Mouse (Mus musculus) heart, adult 2 months (tissue): ENCODE data around the gene Etnppl. TPM values are rescaled to one million over a fixed set of nuclear protein-coding genes. Genes with fewer than 3 reads are reported as not detected.

Source experiments
- DNase-seq, 2 experiments: peaks; one replicate each; pipeline ENCODE4 v3.0.0; 2021
- H3K27ac ChIP-seq: fragments of 200-600 bp; 2 replicates; pipeline ENCODE4 v1.8.1; 2022
- H3K27me3 ChIP-seq: fragments of 200-500 bp; 2 replicates; pipeline ENCODE4 v1.6.1; 2012; ENCODE audit warnings: mild to moderate bottlenecking, low read length, inconsistent platforms, mixed read lengths; ENCODE audit not compliant: control insufficient read depth, insufficient read depth
- H3K36me3 ChIP-seq: fragments of 200-500 bp; 2 replicates; pipeline ENCODE4 v1.6.1; 2012; ENCODE audit warnings: low read length, inconsistent platforms; ENCODE audit not compliant: control insufficient read depth, insufficient read depth
- H3K4me1 ChIP-seq: fragments of 200-500 bp; 2 replicates; pipeline ENCODE4 v1.6.1; 2011; ENCODE audit warnings: low read length; ENCODE audit not compliant: control insufficient read depth, insufficient read depth
- H3K4me3 ChIP-seq: fragments of 200-600 bp; 2 replicates; pipeline ENCODE4 v1.8.1; 2022
- H3K79me2 ChIP-seq: fragments of 200-500 bp; replicated peaks from 2 replicates; pipeline ENCODE4 v1.6.1; 2012; ENCODE audit warnings: mild to moderate bottlenecking, inconsistent platforms, low read length, moderate library complexity, mixed read lengths; ENCODE audit not compliant: control insufficient read depth, insufficient read depth
- H3K9ac ChIP-seq: fragments of 200-500 bp; 2 replicates; pipeline ENCODE4 v1.6.1; 2012; ENCODE audit warnings: low read depth, mild to moderate bottlenecking, control low read depth, inconsistent platforms, low read length, mixed read lengths
- CTCF ChIP-seq: fragments of 200-600 bp; IDR thresholded peaks from 2 replicates; pipeline ENCODE4 v1.8.1; 2022; ENCODE audit warnings: antibody characterized with exemption, mild to moderate bottlenecking, moderate library complexity
- EP300 ChIP-seq: fragments of 200-500 bp; IDR thresholded peaks from 2 replicates; pipeline ENCODE4 v1.6.1; 2011; ENCODE audit warnings: low read depth, low read length, control low read depth; ENCODE audit not compliant: insufficient read depth
- POLR2A ChIP-seq: fragments of 200-500 bp; IDR thresholded peaks from 2 replicates; pipeline ENCODE4 v1.6.1; 2011; ENCODE audit warnings: mild to moderate bottlenecking, low read depth, low read length, control low read depth; ENCODE audit not compliant: insufficient read depth
- WGBS: fragments of 180-500 bp; shearing (Covaris S2); methylation state at CpG from one replicate; pipeline ENCODE4 v1.1.7; 2018; 5-methylcytosine and 5-hydroxymethylcytosine counted together
- intact Hi-C: fragments of 180-260 bp; cut with DNase I; formaldehyde crosslinking; loops from one replicate; pipeline ENCODE4 v1.15.1; 2025
- polyA plus RNA-seq: library from polyadenylated mRNA; depleted of rRNA; stranded (reverse); fragments of >200 nt; gene quantifications from 2 replicates; pipeline ENCODE4 v1.2.3, GENCODE M21; 2012
- total RNA-seq, 2 experiments: library from RNA; stranded (reverse); gene quantifications; 2 replicates each; pipeline ENCODE4 v1.2.3; 2021

Etnppl gene
- total and polyA plus RNA-seq, 3 experiments = not detected

DNA sequence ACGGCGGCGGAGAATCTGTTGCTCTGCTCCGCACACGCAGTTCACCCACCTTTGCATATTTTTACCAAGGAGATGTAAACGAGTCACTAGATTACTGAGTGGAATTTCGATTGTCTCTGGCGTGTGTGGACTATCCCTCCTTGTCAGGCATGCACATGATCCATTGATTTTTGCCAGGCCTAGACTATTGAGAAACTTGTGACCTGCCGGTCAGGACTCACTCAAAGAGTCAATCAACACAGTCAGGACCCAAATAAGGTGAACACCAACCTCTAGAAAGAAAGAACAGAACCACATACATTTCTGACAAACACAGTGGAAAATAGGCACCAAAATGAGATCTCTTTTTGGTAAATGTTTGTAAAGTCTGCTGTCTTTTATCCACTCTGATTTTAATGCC is 2.8 kb upstream of the Etnppl start:
- no peak for TF ChIP-seq EP300
- no peak for TF ChIP-seq POLR2A
- TF ChIP-seq CTCF = no peak

DNA sequence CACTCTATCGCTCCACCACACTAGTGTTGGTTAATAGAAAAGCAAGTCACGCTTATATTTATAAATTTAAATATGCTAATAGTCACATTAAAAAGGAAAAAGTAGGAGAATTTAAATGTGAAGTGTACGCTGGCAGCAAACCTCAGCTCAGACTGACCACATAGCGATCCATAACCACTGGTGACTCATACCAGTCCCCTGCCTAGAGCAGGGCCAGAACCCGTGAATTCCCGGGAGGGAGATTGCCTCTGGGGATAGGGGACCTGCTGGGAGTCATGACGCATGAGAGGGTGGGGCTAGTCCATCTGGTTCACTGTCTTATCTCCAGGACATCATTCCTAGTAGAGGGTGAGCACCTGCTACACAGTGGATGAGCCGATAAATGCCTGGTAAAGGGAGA is 1.6 kb upstream of the Etnppl start:
- intact Hi-C loops = no loop called here
- H3K4me3 ChIP-seq = no peak overlapping the region
- H3K79me2 ChIP-seq = no peaks in the 10 kb centered on the region
- WGBS = 58% methylated on average over 8 of the region's 8 CpGs
- no peak for TF ChIP-seq CTCF
- no peak for TF ChIP-seq POLR2A
- no peak overlapping the region for H3K27ac ChIP-seq
- H3K9ac ChIP-seq = no peak overlapping the region
- DNase-seq = no peak
- no peaks in the 10 kb centered on the region for H3K36me3 ChIP-seq
- no peaks in the 10 kb centered on the region for H3K4me1 ChIP-seq
- 0 out of 2 replicates have a peak, but pooled peaks cover 3% of the 10 kb centered on the region for H3K27me3 ChIP-seq

More for the DNA sequence above, 2.8 kb upstream of the Etnppl start:
- Histone ChIP-seq H3K36me3 (no peaks in the 10 kb centered on the region), H3K4me3 (no peak overlapping the region), H3K79me2 (no peaks in the 10 kb centered on the region), H3K27me3 (0 out of 2 replicates have a peak, but pooled peaks cover 3% of the 10 kb centered on the region), H3K27ac (no peak overlapping the region), H3K9ac (no peak overlapping the region), H3K4me1 (no peaks in the 10 kb centered on the region)
- 77% methylated on average over 9 of the region's 9 CpGs for WGBS
- DNase-seq = no peak
- intact Hi-C loops = no loop called here

DNA sequence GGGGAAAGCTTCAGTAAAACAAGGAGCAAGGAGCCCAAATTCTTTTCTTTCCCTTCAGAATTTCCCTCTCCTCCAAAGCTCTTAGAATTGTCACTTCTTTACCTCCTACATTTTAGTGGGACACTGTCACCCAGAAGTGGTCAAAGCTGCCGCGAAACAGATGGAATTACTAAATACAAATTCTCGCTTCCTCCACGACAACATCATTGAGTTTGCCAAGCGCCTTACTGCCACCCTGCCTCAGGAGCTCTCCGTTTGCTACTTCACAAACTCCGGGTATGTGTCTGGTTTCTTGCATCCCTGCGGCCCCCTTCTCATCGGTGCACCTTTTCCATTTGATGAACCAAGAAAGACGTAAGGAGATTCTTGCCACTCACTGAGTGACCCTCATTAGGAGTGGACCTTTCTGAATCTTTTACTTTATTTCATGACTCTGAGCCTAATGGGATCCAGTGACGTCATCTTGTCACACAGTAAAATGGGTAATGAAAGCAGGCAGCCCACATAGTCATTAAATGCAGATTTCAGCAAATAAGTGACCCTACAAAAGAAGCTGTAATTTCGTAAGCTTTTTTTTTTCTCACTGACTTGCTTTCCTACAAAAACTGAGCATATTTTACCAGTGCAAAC is 3.4 kb downstream of the Etnppl start:
- intact Hi-C loops = no loop called here
- H3K36me3 ChIP-seq = no peaks in the 10 kb centered on the region
- 72% methylated on average over 12 of the region's 12 CpGs for WGBS
- H3K27me3 ChIP-seq = 0 out of 2 replicates have a peak, but pooled peaks cover 3% of the 10 kb centered on the region
- TF ChIP-seq CTCF (no peak), POLR2A (no peak)
- H3K4me3 ChIP-seq = no peak overlapping the region
- no peak overlapping the region for H3K27ac ChIP-seq
- H3K79me2 ChIP-seq = no peaks in the 10 kb centered on the region
- DNase-seq = no peak
- no peak overlapping the region for H3K9ac ChIP-seq
- H3K4me1 ChIP-seq = no peaks in the 10 kb centered on the region

DNA sequence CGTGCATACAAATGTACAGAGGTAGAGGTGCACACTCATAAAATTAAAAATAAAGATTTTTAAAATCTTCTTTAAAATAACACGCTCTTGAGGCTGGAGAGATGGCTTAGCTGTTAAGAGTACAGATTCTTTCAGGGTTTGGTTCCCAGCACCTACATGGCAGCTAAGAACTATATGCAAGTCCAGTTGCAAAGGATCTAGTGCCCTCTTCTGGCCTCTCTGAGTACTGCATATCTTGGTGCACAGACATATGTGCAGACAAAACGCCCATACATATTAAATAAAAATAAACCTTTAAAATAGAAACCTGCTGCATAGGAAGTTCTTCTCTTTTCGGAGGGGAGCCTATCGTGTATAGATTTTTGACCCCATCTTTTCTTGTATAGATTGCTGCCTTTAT is 11.1 kb downstream of the Etnppl start:
- intact Hi-C loops = no loop called here
- H3K27me3 ChIP-seq = no peaks in the 10 kb centered on the region
- H3K4me1 ChIP-seq = 0 out of 2 replicates have a peak, but pooled peaks cover 1% of the 10 kb centered on the region
- peak; percentile 26 for TF ChIP-seq CTCF
- no peak for TF ChIP-seq POLR2A
- no peak for TF ChIP-seq EP300
- H3K4me3 ChIP-seq = no peak overlapping the region
- no peak for DNase-seq
- H3K36me3 ChIP-seq = no peaks in the 10 kb centered on the region
- WGBS = 88% methylated on average over 5 of the region's 5 CpGs
- H3K27ac ChIP-seq = no peak overlapping the region
- H3K9ac ChIP-seq = no peak overlapping the region
- no peaks in the 10 kb centered on the region for H3K79me2 ChIP-seq

DNA sequence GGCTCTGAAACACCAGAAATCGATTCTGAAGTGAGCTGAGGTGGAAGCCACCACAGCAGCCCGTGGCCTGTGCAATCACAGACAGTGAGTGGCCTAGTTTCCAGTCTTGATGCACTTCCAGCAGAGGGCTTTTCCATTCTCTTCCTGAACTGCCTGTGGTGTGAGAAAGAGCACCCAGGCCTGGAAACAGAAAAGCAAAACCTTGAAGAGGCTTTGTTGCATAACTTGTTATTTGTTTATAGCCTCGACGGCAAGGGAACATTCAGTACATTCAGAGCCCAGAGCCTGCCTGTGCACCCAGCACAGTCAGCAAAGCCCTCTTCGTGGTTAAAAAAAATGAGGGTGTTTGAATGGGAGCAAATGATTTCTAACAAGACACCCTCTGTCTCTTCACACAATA is 16.6 kb downstream of the Etnppl start:
- TF ChIP-seq CTCF = no peak
- TF ChIP-seq EP300 = no peak
- no peak for TF ChIP-seq POLR2A
- Histone ChIP-seq H3K27ac (no peak overlapping the region), H3K79me2 (no peaks in the 10 kb centered on the region), H3K36me3 (no peaks in the 10 kb centered on the region), H3K9ac (no peak overlapping the region), H3K27me3 (no peaks in the 10 kb centered on the region), H3K4me3 (no peak overlapping the region), H3K4me1 (0 out of 2 replicates have a peak, but pooled peaks cover 1% of the 10 kb centered on the region)
- peak; percentile 18 to 27 for DNase-seq
- 49% methylated on average over 5 of the region's 5 CpGs for WGBS
- intact Hi-C loops = no loop called here

DNA sequence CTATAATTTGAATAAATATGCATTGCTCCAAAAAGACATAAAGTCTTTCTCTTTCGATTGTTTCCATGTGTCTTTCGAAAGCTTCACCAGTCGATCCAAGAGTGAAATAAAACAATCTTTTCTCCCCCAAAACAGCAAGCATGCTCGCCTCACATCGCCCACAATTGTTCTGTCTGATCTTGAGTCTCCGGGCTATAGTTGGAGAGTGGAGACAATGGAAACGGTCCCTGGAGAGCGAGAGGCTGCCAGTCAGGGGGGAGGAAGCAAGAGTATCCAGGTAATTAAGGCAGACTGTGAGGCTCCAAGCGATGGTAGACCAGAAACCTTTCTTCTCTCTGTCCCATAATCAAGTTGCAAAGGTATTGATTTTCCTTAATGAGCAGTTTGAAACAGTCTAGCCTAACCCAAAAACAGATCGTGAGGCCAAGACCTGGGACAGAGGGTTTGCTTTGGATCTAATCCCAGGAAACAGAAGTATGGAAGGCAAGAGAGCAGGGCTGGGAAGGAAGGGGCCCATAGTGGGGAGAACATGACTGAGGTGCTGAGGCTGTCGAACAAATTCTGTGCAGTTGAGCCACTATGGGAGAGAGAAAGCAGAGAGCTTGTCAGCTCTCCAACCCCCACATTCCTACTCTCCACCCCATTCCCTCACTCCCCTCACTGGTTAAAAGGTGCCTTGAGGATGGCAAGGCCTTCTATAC is 29.0 kb downstream of the Etnppl start:
- no peaks in the 10 kb centered on the region for H3K27me3 ChIP-seq
- H3K9ac ChIP-seq = no peak overlapping the region
- intact Hi-C loops = no loop called here
- H3K36me3 ChIP-seq = no peaks in the 10 kb centered on the region
- H3K79me2 ChIP-seq = no peaks in the 10 kb centered on the region
- no peak for DNase-seq
- H3K27ac ChIP-seq = no peak overlapping the region
- TF ChIP-seq EP300 = no peak
- TF ChIP-seq CTCF = no peak
- TF ChIP-seq POLR2A = no peak
- no peaks in the 10 kb centered on the region for H3K4me1 ChIP-seq
- WGBS = 62% methylated on average over 11 of the region's 11 CpGs
- H3K4me3 ChIP-seq = no peak overlapping the region
